Mouse (Mus musculus) lung, embryonic 16.5 days (tissue): ENCODE measurements around the gene Zfp329. TPM values are rescaled to one million over a fixed set of nuclear protein-coding genes. Genes with fewer than 3 reads are reported as not detected.
"Not testable (repeated sequence)": the region's sequence is repeated elsewhere in the genome, so short reads cannot be mapped to it uniquely, and the experiment has no call there.

Source experiments
- ATAC-seq: fragments of 200-750 bp; cut with Nextera tagmentation; 2 replicates; pipeline ENCODE4 v1.8.0; 2017; ENCODE audit warnings: low read depth, mild to moderate bottlenecking, moderate library complexity
- H3K27ac ChIP-seq: fragments of 300-500 bp; sonication (generic); 2 replicates; pipeline ENCODE4 v1.5.1; 2014; ENCODE audit warnings: mild to moderate bottlenecking, control low read depth, low read length
- H3K27me3 ChIP-seq: fragments of 300-500 bp; sonication (generic); 2 replicates; pipeline ENCODE4 v1.6.1; 2014; ENCODE audit warnings: low read depth, low read length, mixed read lengths; ENCODE audit not compliant: control insufficient read depth, insufficient read depth
- H3K36me3 ChIP-seq: fragments of 300-500 bp; sonication (generic); 2 replicates; pipeline ENCODE4 v1.6.1; 2014; ENCODE audit warnings: low read length; ENCODE audit not compliant: control insufficient read depth, insufficient read depth
- H3K4me1 ChIP-seq: fragments of 300-500 bp; sonication (generic); replicated peaks from 2 replicates; pipeline ENCODE4 v1.6.1; 2014; ENCODE audit warnings: low read length, mixed read lengths; ENCODE audit not compliant: control insufficient read depth, insufficient read depth
- H3K4me2 ChIP-seq: fragments of 300-500 bp; sonication (generic); 2 replicates; pipeline ENCODE4 v1.6.1; 2014; ENCODE audit warnings: low read depth, low read length, control low read depth
- H3K4me3 ChIP-seq: fragments of 300-500 bp; sonication (generic); 2 replicates; pipeline ENCODE4 v1.5.1; 2014; ENCODE audit warnings: mild to moderate bottlenecking, low read length, control low read depth
- H3K9ac ChIP-seq: fragments of 300-500 bp; sonication (generic); 2 replicates; pipeline ENCODE4 v1.6.1; 2014; ENCODE audit warnings: low read length, control low read depth
- H3K9me3 ChIP-seq: fragments of 300-500 bp; sonication (generic); 2 replicates; pipeline ENCODE4 v1.6.1; 2016; ENCODE audit warnings: low read length; ENCODE audit not compliant: control insufficient read depth
- WGBS: fragments of 180-500 bp; shearing (Covaris S2); extraction: QIAGEN DNeasy Blood & Tissue Kit; methylation state at CpG from one replicate; pipeline ENCODE4 v1.1.7; 2014; 5-methylcytosine and 5-hydroxymethylcytosine counted together
- polyA plus RNA-seq: library from polyadenylated mRNA; unstranded; fragments of >200 nt; fragmentation: Nextera tagmentation; extraction: Ambion mirVana; gene quantifications from 2 replicates; pipeline ENCODE4 v1.2.1, GENCODE M21; 2015

The Zfp329 gene
- polyA plus RNA-seq, 1 experiment from 2014 or later, result 13.6 TPM

DNA sequence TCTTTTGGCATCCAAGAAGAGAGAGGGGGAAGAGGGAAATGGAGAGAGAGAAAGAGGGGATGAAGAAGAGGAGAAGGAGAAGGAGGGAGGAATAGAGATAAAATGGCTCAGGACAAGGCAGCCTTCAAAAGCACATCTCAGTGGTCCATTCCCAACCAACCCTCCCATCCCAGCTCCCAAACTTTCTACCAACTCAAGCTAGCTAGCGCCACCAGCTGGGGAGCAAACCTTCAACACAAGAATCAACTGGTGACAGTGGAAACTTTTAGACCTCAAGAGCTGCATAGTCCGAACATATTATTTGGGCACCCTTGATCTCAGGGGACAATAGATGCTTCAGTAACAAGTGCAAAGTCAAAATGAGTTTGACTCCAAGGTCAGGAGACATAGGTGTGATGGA is 20.7 kb downstream of the Zfp329 start:
- no peak overlapping the region for H3K4me3 ChIP-seq
- H3K36me3 ChIP-seq, result peaks cover 7% of the 10 kb centered on the region; the same call in 1 of the 2 replicates
- peaks cover 3% of the 10 kb centered on the region for H3K4me1 ChIP-seq
- 63% methylated on average over 2 of the region's 2 CpGs for WGBS
- no peak overlapping the region for H3K4me2 ChIP-seq
- H3K27ac ChIP-seq, result no peak overlapping the region
- no peak for ATAC-seq
- H3K9me3 ChIP-seq, result peaks cover 3% of the 10 kb centered on the region; the same call in 1 of the 2 replicates
- H3K9ac ChIP-seq, result no peak overlapping the region
- no peaks in the 10 kb centered on the region for H3K27me3 ChIP-seq

DNA sequence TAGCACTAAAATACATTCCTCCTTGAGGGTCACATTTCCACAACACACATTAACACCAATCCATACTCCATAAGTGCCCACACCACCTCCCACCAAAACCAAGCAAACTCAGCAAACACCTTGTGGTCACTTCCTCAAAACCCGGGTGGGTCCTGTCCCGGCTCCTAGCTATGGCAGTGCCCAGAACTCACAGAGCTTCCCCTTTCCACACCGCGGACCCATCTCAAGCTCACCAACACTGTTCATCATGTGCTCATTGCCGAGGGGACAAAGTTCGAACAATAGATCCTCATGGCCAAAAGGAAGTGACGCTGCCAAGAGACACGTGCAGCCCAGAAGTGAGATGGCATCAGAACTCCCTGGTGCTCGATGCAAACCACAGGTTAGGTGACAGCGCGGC is 26.0 kb downstream of the Zfp329 start:
- not testable (repeated sequence) for H3K9me3 ChIP-seq, H3K36me3 ChIP-seq, H3K4me2 ChIP-seq, H3K27me3 ChIP-seq, ATAC-seq, H3K9ac ChIP-seq, H3K27ac ChIP-seq, H3K4me3 ChIP-seq, H3K4me1 ChIP-seq
- 80% methylated on average over 11 of the region's 11 CpGs for WGBS

DNA sequence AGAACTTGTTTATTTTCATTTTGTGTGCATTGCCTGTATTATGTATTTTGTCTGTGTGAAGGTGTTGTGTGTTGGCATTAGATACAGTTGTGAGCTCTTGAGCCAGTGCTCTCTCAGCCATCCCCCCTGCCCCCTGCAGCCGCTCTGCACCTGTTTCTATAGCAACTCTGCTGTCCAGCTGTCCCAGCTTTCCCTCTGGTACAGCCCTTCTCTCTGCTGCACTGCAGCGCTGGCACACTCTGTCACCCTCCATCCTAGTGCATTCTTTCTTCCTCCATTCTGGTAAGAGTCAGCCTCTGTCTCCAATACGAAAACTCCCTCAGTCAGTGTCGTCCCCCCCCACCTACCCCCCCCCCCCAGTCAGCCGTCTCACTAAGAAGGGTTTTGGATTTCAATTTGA is 30.6 kb downstream of the Zfp329 start:
- H3K27me3 ChIP-seq, result no peaks in the 10 kb centered on the region
- no peak for ATAC-seq
- WGBS, result 33% methylated on average over 5 of the region's 5 CpGs
- H3K4me2 ChIP-seq, result no peak overlapping the region
- H3K9ac ChIP-seq, result no peak overlapping the region
- no peak overlapping the region for H3K4me3 ChIP-seq
- H3K9me3 ChIP-seq, result no peaks in the 10 kb centered on the region
- H3K36me3 ChIP-seq, result no peaks in the 10 kb centered on the region
- H3K27ac ChIP-seq, result no peak overlapping the region
- H3K4me1 ChIP-seq, result no peaks in the 10 kb centered on the region

DNA sequence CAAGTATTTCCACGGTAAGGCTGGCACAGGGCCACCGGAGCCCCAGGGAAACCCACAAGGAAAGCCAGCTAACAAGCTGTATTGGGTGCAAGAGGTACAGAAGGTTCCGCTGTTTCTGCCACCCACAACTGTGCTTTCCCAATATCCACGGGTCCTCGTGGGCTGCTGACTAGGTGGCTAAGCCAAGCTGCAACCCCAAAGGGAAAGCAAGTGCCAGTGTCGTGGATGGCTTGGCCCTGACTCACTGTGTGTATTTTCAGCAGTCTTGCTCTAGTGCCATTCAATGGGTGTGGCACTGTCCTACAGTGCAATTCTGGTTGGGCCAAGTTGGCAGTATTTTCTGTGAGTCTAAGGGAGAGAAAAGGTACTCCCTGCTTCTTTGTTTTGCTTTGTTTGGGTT is 31.3 kb downstream of the Zfp329 start:
- Histone ChIP-seq H3K27me3 (no peaks in the 10 kb centered on the region), H3K9ac (no peak overlapping the region), H3K27ac (no peak overlapping the region), H3K36me3 (no peaks in the 10 kb centered on the region), H3K4me1 (no peaks in the 10 kb centered on the region), H3K9me3 (no peaks in the 10 kb centered on the region), H3K4me2 (no peak overlapping the region), H3K4me3 (no peak overlapping the region)
- 63% methylated on average over 6 of the region's 6 CpGs for whole genome bisulfite sequencing
- no peak for ATAC-seq

DNA sequence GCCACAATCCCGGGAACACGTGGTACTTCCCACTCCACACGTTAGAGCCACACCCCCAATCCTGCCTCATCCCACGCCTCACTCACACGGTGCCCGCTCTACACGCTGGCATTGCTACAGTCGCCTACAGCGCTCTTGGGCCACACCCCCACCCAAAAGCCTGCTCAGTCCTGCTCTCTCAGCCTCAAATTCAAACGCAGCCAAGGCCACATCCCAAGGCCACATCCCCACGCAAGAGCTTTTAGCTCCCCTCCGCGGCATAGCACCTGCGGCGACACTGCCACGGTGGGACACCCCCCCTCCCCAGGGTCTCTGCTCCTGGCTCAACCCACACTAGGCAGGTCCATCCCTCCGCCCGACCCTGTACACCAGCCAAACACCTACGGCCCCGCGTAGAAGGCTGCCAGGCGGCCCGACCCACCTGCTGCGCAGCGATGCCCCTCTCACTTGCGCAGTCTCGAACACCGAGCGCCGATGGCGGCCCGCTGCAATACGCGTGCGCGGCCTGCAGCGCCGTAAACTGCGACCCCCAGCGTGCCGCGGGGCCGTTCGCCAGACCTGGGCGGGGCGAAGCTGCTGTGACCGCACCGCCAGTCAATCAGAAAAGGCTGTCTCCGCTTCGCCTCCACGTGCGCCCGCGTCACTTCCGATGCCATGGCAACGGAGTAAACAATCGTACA is 38.4 kb downstream of the Zfp329 start:
- Histone ChIP-seq H3K4me3 (peak overlapping the region; percentile 75), H3K9ac (peak overlapping the region; percentile 81), H3K4me1 (peaks cover 11% of the 10 kb centered on the region), H3K36me3 (no peaks in the 10 kb centered on the region), H3K4me2 (peak overlapping the region; percentile 100), H3K27me3 (no peaks in the 10 kb centered on the region), H3K9me3 (no peaks in the 10 kb centered on the region), H3K27ac (no peak overlapping the region)
- under 1% methylated on average over 57 of the region's 57 CpGs for WGBS
- peak; percentile 96 for ATAC-seq

DNA sequence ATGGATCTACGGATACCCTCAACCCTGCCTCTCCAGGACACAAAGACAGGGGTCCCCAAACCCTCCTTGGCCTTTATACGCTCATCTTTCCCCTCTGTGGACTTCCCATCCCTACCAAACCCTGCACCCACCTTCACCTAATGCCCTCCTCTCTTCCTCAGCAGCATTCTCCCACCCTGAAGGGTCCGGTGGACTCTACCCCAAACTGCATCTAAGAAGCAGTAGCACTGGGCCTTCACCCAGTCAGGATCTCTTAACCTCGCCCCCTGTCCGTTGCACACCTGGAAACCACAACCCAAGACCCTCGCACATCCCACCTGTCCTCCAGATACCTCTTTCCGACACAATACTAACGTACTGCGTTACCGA is 38.9 kb downstream of the Zfp329 start:
- no peak; the same call in 1 of the 2 replicates for ATAC-seq
- WGBS, result 23% methylated on average over 10 of the region's 10 CpGs
- peak overlapping the region; percentile 81 for H3K9ac ChIP-seq
- no peaks in the 10 kb centered on the region for H3K27me3 ChIP-seq
- peaks cover 5% of the 10 kb centered on the region; the same call in 1 of the 2 replicates for H3K36me3 ChIP-seq
- H3K4me2 ChIP-seq, result peak overlapping the region; percentile 100
- H3K4me3 ChIP-seq, result peak overlapping the region; percentile 75
- H3K4me1 ChIP-seq, result peaks cover 11% of the 10 kb centered on the region
- H3K9me3 ChIP-seq, result no peaks in the 10 kb centered on the region
- H3K27ac ChIP-seq, result no peak overlapping the region

DNA sequence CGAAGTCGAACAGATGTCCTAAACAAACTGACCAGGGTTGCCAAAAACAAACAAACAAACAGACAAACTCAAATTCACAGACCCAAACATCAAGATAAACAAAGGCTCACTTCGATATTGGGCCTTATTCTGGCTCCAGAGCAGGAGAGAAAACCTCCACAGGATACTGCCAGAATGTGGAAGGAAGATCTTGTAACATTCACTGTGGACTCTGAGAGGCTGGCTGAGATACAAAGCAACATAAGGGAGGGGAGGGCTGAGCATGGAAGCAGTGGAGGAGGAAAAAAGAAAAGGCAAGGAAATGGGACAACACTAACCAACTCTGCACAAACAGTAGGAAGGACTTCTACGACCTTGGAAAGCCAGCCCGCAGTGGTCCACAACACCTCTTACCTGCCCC is 39.5 kb downstream of the Zfp329 start:
- no peak overlapping the region for H3K27ac ChIP-seq
- no peak overlapping the region for H3K4me3 ChIP-seq
- H3K9ac ChIP-seq, result no peak overlapping the region
- H3K36me3 ChIP-seq, result peaks cover 10% of the 10 kb centered on the region
- H3K9me3 ChIP-seq, result no peaks in the 10 kb centered on the region
- peaks cover 11% of the 10 kb centered on the region for H3K4me1 ChIP-seq
- H3K27me3 ChIP-seq, result no peaks in the 10 kb centered on the region
- 0 out of 2 replicates have a peak overlapping the region, but pooled peaks have one; percentile 100 for H3K4me2 ChIP-seq
- 79% methylated on average over 5 of the region's 5 CpGs for WGBS
- no peak for ATAC-seq

DNA sequence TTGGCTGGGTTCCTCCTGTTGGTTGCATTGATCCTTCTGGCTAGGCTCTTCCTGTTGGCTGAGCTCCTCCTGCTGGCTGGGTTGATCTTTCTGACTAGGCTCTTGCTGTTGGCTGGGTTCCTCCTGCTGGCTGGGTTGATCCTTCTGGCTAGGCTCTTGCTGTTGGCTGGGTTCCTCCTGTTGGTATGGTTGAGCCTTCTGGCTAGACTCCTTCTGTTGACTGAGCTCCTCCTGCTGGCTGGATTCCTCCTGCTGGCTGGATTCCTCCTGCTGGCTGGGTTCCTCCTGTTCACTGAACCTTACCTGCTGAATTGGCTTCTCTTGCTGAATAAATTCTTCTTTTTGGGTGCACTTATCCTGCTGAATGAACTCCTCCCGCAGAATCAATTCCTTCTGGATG is 44.1 kb downstream of the Zfp329 start:
- H3K9me3 ChIP-seq, result no peaks in the 10 kb centered on the region
- no peak overlapping the region for H3K27ac ChIP-seq
- H3K4me2 ChIP-seq, result no peak overlapping the region
- WGBS, result 85% methylated on average over 1 of the region's 1 CpGs
- no peak for ATAC-seq
- H3K27me3 ChIP-seq, result no peaks in the 10 kb centered on the region
- no peak overlapping the region for H3K4me3 ChIP-seq
- peaks cover 4% of the 10 kb centered on the region for H3K4me1 ChIP-seq
- H3K9ac ChIP-seq, result no peak overlapping the region
- H3K36me3 ChIP-seq, result peaks cover 15% of the 10 kb centered on the region

DNA sequence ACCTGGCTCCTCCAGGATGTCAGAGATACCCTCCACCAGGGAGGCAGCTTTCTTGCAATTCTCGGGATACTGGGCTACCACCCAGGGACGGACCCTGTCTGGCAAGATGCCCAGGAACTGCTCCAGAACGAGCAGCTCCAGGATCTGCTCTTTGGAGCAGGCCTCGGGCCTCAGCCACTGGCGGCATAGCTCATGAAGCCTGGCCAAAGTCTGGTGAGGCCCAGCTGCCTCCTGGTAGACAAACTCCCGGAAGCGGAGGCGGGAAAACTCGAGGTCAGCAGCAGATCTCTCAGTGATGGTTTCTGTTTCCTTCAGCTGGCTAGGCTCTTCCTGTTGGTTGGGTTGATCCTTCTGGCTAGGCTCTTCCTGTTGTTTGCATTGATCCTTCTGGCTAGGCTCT is 44.5 kb downstream of the Zfp329 start:
- Histone ChIP-seq H3K9ac (no peak overlapping the region), H3K9me3 (no peaks in the 10 kb centered on the region), H3K36me3 (peaks cover 15% of the 10 kb centered on the region), H3K4me1 (no peaks in the 10 kb centered on the region), H3K4me2 (no peak overlapping the region), H3K27ac (no peak overlapping the region), H3K27me3 (no peaks in the 10 kb centered on the region), H3K4me3 (no peak overlapping the region)
- 77% methylated on average over 9 of the region's 9 CpGs for WGBS
- ATAC-seq, result no peak
